Mouse (Mus musculus) heart, postnatal 0 days (tissue): ENCODE measurements at regions not wholly inside any gene's neighbourhood (a gene's known extent, or its start where the extent isn't known, plus 50 kb on each side); places are given as distances from the start of the nearest gene placed in this dataset.

Source experiments
- ATAC-seq: fragments of 200-750 bp; cut with Nextera tagmentation; 2 replicates; pipeline ENCODE4 v1.8.0; 2017; ENCODE audit warnings: low read depth, moderate number of reproducible peaks, moderate library complexity; ENCODE audit not compliant: insufficient read depth
- DNase-seq: peaks from one replicate; pipeline ENCODE4 v3.0.0-alpha.2; 2016; ENCODE audit warnings: low spot score
- H3K27ac ChIP-seq: fragments of 300-500 bp; sonication (generic); 2 replicates; pipeline ENCODE4 v1.5.1; 2014; ENCODE audit warnings: low read depth, mild to moderate bottlenecking
- H3K27me3 ChIP-seq: fragments of 300-500 bp; sonication (generic); 2 replicates; pipeline ENCODE4 v1.6.1; 2014; ENCODE audit warnings: low read length, mixed read lengths; ENCODE audit not compliant: control insufficient read depth, insufficient read depth
- H3K36me3 ChIP-seq: fragments of 300-500 bp; sonication (generic); replicated peaks from 2 replicates; pipeline ENCODE4 v1.6.1; 2014; ENCODE audit warnings: low read length, mixed read lengths; ENCODE audit not compliant: control insufficient read depth, insufficient read depth
- H3K4me1 ChIP-seq: fragments of 300-500 bp; sonication (generic); 2 replicates; pipeline ENCODE4 v1.6.1; 2014; ENCODE audit warnings: antibody characterized with exemption; ENCODE audit not compliant: control insufficient read depth, insufficient read depth
- H3K4me2 ChIP-seq: fragments of 300-500 bp; sonication (generic); 2 replicates; pipeline ENCODE4 v1.6.1; 2014; ENCODE audit warnings: low read depth, mild to moderate bottlenecking, low read length, moderate library complexity
- H3K4me3 ChIP-seq: fragments of 300-500 bp; sonication (generic); 2 replicates; pipeline ENCODE4 v1.5.1; 2014; ENCODE audit warnings: low read depth, low read length
- H3K9ac ChIP-seq: fragments of 300-500 bp; sonication (generic); replicated peaks from 2 replicates; pipeline ENCODE4 v1.6.1; 2014; ENCODE audit warnings: low read depth, low read length, mixed read lengths
- H3K9me3 ChIP-seq: fragments of 300-500 bp; sonication (generic); replicated peaks from 2 replicates; pipeline ENCODE4 v1.6.1; 2016; ENCODE audit warnings: low read length; ENCODE audit not compliant: control insufficient read depth
- CTCF ChIP-seq: IDR thresholded peaks from 2 replicates; pipeline ENCODE4 v1.5.1; 2016; ENCODE audit warnings: antibody characterized with exemption, control low read depth, low read depth
- EP300 ChIP-seq: IDR thresholded peaks from 2 replicates; pipeline ENCODE4 v1.6.1; 2016; ENCODE audit warnings: antibody characterized with exemption, low read depth
- WGBS: fragments of 180-500 bp; shearing (Covaris S2); extraction: QIAGEN DNeasy Blood & Tissue Kit; methylation state at CpG from one replicate; pipeline ENCODE4 v1.1.7; 2014; 5-methylcytosine and 5-hydroxymethylcytosine counted together

DNA sequence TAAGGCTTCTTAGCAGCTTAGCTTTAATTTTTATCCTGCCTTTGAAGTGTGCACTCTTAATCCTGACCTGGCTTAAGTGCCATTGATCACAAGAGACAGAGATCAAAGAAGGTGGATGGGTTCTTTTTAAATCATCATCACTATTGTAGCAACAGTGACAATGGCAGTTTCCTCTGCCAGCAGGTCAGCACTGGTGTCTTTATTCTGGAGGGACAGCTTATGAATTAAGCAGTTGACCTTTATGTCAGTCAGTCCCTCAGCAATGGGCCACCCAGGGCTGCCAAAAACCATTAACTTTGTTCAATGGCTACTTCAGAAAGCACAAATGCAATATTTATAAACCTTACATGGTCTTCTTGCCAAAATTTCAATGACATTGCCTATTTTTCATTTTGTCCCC lies 160.0 kb upstream of the Epha3 start:
- no peak for ATAC-seq

GRCm38 (mm10) chr16:64000884-64001283 lies 136.9 kb upstream of the Epha3 start:
- H3K4me3 ChIP-seq = no peak overlapping the region
- 80% methylated on average over 5 of the region's 5 CpGs for WGBS
- TF ChIP-seq CTCF (no peak), EP300 (no peak)
- no peak overlapping the region for H3K27ac ChIP-seq
- no peaks in the 10 kb centered on the region for H3K27me3 ChIP-seq
- H3K4me2 ChIP-seq = no peak overlapping the region
- no peak overlapping the region for H3K9ac ChIP-seq
- H3K9me3 ChIP-seq = no peaks in the 10 kb centered on the region
- no peaks in the 10 kb centered on the region for H3K36me3 ChIP-seq
- H3K4me1 ChIP-seq = no peaks in the 10 kb centered on the region
- DNase-seq (no peak), ATAC-seq (no peak)

More for the DNA sequence above, 160.0 kb upstream of the Epha3 start:
- no peak for DNase-seq
- no peaks in the 10 kb centered on the region for H3K27me3 ChIP-seq
- no peaks in the 10 kb centered on the region for H3K9me3 ChIP-seq
- H3K36me3 ChIP-seq = no peaks in the 10 kb centered on the region
- H3K4me1 ChIP-seq = no peaks in the 10 kb centered on the region
- H3K4me3 ChIP-seq = no peak overlapping the region
- TF ChIP-seq EP300 (no peak), CTCF (no peak)
- no peak overlapping the region for H3K27ac ChIP-seq
- H3K9ac ChIP-seq = no peak overlapping the region
- no peak overlapping the region for H3K4me2 ChIP-seq

GRCm38 (mm10) chr16:63967407-63967806 lies 103.4 kb upstream of the Epha3 start:
- Histone ChIP-seq H3K36me3 (no peaks in the 10 kb centered on the region), H3K27ac (no peak overlapping the region), H3K9ac (no peak overlapping the region), H3K4me1 (no peaks in the 10 kb centered on the region), H3K4me2 (no peak overlapping the region), H3K27me3 (no peaks in the 10 kb centered on the region), H3K4me3 (no peak overlapping the region), H3K9me3 (no peaks in the 10 kb centered on the region)
- no peak for DNase-seq
- 82% methylated on average over 2 of the region's 2 CpGs for WGBS
- ATAC-seq = no peak
- TF ChIP-seq EP300 (no peak), CTCF (no peak)

DNA sequence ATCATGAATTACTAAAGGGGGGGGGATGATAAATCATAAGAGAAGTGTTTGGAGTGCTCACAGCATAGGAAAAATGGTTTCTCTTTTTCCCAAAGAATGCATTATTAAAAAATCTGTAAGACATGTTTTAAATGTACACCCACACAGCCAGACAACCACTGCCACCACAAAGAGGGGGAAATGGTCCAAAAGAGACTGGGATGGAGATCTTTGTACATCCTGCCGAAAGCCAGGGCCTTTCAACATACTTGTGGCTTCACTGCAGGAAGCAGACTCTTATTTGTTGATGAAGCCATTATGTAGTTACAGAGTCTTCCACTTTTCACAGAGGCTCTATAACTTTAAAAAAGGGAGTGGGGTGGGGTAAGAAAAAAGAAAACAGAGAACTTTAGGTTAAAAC lies 96.8 kb upstream of the Epha3 start:
- TF ChIP-seq CTCF (no peak), EP300 (no peak)
- no peaks in the 10 kb centered on the region for H3K4me1 ChIP-seq
- no peaks in the 10 kb centered on the region for H3K27me3 ChIP-seq
- no peak overlapping the region for H3K4me2 ChIP-seq
- no peaks in the 10 kb centered on the region for H3K9me3 ChIP-seq
- no peak overlapping the region for H3K4me3 ChIP-seq
- DNase-seq = no peak
- no peak overlapping the region for H3K9ac ChIP-seq
- no peaks in the 10 kb centered on the region for H3K36me3 ChIP-seq
- no peak for ATAC-seq
- WGBS = 70% methylated on average over 1 of the region's 1 CpGs
- no peak overlapping the region for H3K27ac ChIP-seq

GRCm38 (mm10) chr16:63958154-63958553 lies 94.2 kb upstream of the Epha3 start:
- WGBS = 72% methylated on average over 6 of the region's 6 CpGs
- ATAC-seq (no peak), DNase-seq (no peak)
- no peak overlapping the region for H3K4me3 ChIP-seq
- H3K4me2 ChIP-seq = no peak overlapping the region
- TF ChIP-seq CTCF (no peak), EP300 (no peak)
- no peak overlapping the region for H3K27ac ChIP-seq
- H3K9ac ChIP-seq = no peak overlapping the region
- no peaks in the 10 kb centered on the region for H3K36me3 ChIP-seq
- no peaks in the 10 kb centered on the region for H3K9me3 ChIP-seq
- no peaks in the 10 kb centered on the region for H3K27me3 ChIP-seq
- no peaks in the 10 kb centered on the region for H3K4me1 ChIP-seq

DNA sequence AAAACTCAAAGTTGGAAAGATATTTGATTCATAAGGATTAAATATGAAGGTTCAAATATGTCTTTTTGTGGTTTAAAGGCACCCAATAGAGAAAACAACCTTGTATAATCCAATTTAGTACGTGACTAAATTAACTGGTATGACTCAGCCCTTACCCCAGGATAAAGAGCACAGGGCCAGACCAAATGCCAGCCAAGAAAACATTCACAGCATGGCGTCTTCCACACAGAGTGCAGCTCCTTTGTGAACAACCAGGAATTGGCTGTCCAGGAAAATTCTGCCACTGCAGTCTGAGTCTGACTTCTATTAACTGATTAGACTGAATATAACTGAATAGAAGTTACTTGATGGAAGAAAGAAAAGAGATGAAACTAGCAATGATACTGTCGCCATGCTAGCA lies 61.2 kb upstream of the Epha3 start:
- DNase-seq (no peak), ATAC-seq (no peak)
- 70% methylated on average over 3 of the region's 3 CpGs for WGBS
- 0 out of 2 replicates have a peak, but pooled peaks cover 7% of the 10 kb centered on the region for H3K9me3 ChIP-seq
- H3K4me3 ChIP-seq = no peak overlapping the region
- no peak overlapping the region for H3K27ac ChIP-seq
- TF ChIP-seq CTCF (no peak), EP300 (no peak)
- no peaks in the 10 kb centered on the region for H3K36me3 ChIP-seq
- no peaks in the 10 kb centered on the region for H3K27me3 ChIP-seq
- H3K4me2 ChIP-seq = no peak overlapping the region
- no peaks in the 10 kb centered on the region for H3K4me1 ChIP-seq
- H3K9ac ChIP-seq = no peak overlapping the region
